In genomic region chr11:65838999-65839398, GRCm38 (mm10) we compare ENCODE assay signal across 7 mouse cellular contexts. TPM values are rescaled to one million over a fixed set of nuclear protein-coding genes. Genes with fewer than 3 reads are reported as not detected.
DNase-seq lines count a peak whose midpoint lies in the region; ATAC-seq lines count a peak whose summit lies in the region.

No protein-coding gene starts in this region.

- peak; percentile 71 for DNase-seq in kidney, adult 11 months
- peak; percentile 13 to 17 for DNase-seq in frontal cortex, postnatal 14 days (ENCODE audit: low spot score in 2 of 2)
- peak; percentile 60 to 61 for DNase-seq in layer of hippocampus, postnatal 36 days
- peak; percentile 55 to 66 for DNase-seq in right cerebral cortex, postnatal 10 days (ENCODE audit: low spot score in 2 of 2)

- 52% methylated on average over 8 of the region's 8 CpGs for WGBS in kidney, embryonic 15.5 days
- WGBS in intestine, embryonic 16.5 days: 61% methylated on average over 8 of the region's 8 CpGs

- 0 out of 2 replicates have a peak, but pooled peaks cover 3% of the 10 kb centered on the region for H3K4me1 ChIP-seq in kidney, embryonic 15.5 days
- no peaks in the 10 kb centered on the region for H3K4me1 ChIP-seq in intestine, embryonic 16.5 days (ENCODE audit: control insufficient read depth, insufficient read depth, low read length)

- H3K9ac ChIP-seq in kidney, embryonic 15.5 days: no peak overlapping the region
- H3K9ac ChIP-seq in intestine, embryonic 16.5 days (ENCODE audit: low read depth, low read length): no peak overlapping the region

- no peaks in the 10 kb centered on the region for H3K36me3 ChIP-seq in kidney, embryonic 15.5 days
- H3K36me3 ChIP-seq in intestine, embryonic 16.5 days (ENCODE audit: control insufficient read depth, insufficient read depth, low read length): no peaks in the 10 kb centered on the region

- H3K4me3 ChIP-seq in kidney, embryonic 15.5 days (replicated peaks): no peak overlapping the region
- H3K4me3 ChIP-seq in intestine, embryonic 16.5 days (ENCODE audit: low read length): no peak overlapping the region

- ATAC-seq in kidney, embryonic 15.5 days (replicated peaks; ENCODE audit: low FRiP score): no peak
- no peak for ATAC-seq in megakaryocyte-erythroid progenitor cell, adult 5-6 weeks (replicated peaks; ENCODE audit: low FRiP score, low TSS enrichment, poor library complexity, severe bottlenecking)
- ATAC-seq in intestine, embryonic 16.5 days: no peak

- no peaks in the 10 kb centered on the region for H3K27me3 ChIP-seq in kidney, embryonic 15.5 days
- H3K27me3 ChIP-seq in intestine, embryonic 16.5 days (replicated peaks; ENCODE audit: control insufficient read depth, insufficient read depth, low read length): no peaks in the 10 kb centered on the region

- no peak overlapping the region for H3K27ac ChIP-seq in kidney, embryonic 15.5 days
- no peak overlapping the region for H3K27ac ChIP-seq in intestine, embryonic 16.5 days (ENCODE audit: low read length)

- no peak overlapping the region for H3K4me2 ChIP-seq in kidney, embryonic 15.5 days
- no peak overlapping the region for H3K4me2 ChIP-seq in intestine, embryonic 16.5 days (ENCODE audit: low read depth, low read length)

- H3K9me3 ChIP-seq in kidney, embryonic 15.5 days (replicated peaks): no peaks in the 10 kb centered on the region
- H3K9me3 ChIP-seq in intestine, embryonic 16.5 days (ENCODE audit: control insufficient read depth, low read length): no peaks in the 10 kb centered on the region

RNA-seq across cellular contexts. Expression of gene Zkscan6, which starts 32.0 kb away (rescaled TPM):
- polyA plus RNA-seq in kidney, embryonic 15.5 days (2015; fragmentation: Nextera tagmentation; extraction: Ambion mirVana): 14.7 and 16.0 TPM in 2 replicates
- 10 to 100 TPM; 12.7 to 13.3 TPM for total RNA-seq in layer of hippocampus, postnatal 36 days (2021)
- total RNA-seq in megakaryocyte-erythroid progenitor cell, adult 5-6 weeks (2014; fragmentation: Nextera tagmentation): 9.2 and 12.4 TPM in 2 replicates
- 12.6 and 24.9 TPM in 2 replicates for total RNA-seq in megakaryocyte-erythroid progenitor cell, adult 5-6 weeks (2017)
- 16.3 and 16.7 TPM in 2 replicates for polyA plus RNA-seq in intestine, embryonic 16.5 days (2015; fragmentation: Nextera tagmentation; extraction: Ambion mirVana)

RNA-seq across cellular contexts. Expression of gene Map2k4, which starts 50.9 kb away (rescaled TPM):
- polyA plus RNA-seq in kidney, embryonic 15.5 days (2015; fragmentation: Nextera tagmentation; extraction: Ambion mirVana): 61.3 and 61.8 TPM in 2 replicates
- 100 to 1,000 TPM; 194 to 203 TPM for total RNA-seq in layer of hippocampus, postnatal 36 days (2021)
- total RNA-seq in megakaryocyte-erythroid progenitor cell, adult 5-6 weeks (2014; fragmentation: Nextera tagmentation): 47.4 and 49.6 TPM in 2 replicates
- total RNA-seq in megakaryocyte-erythroid progenitor cell, adult 5-6 weeks (2017): 38.1 and 39.3 TPM in 2 replicates
- 50.6 and 50.9 TPM in 2 replicates for polyA plus RNA-seq in intestine, embryonic 16.5 days (2015; fragmentation: Nextera tagmentation; extraction: Ambion mirVana)

Comparison
In these comparisons a context has a peak if more than half of its experiments do, and no peak if none do; other contexts are left out.
1. DNase-seq: peak in every context shown above with its lines; median percentile 71 in kidney, adult 11 months; 60 in layer of hippocampus, postnatal 36 days; 60 in right cerebral cortex, postnatal 10 days; 15 in frontal cortex, postnatal 14 days.